In genomic region chr3:41522226-41523005, GRCm38 (mm10) we compare ENCODE assay signal across 8 mouse cellular contexts. TPM values are rescaled to one million over a fixed set of nuclear protein-coding genes. Genes with fewer than 3 reads are reported as not detected.
DNase-seq lines count a peak whose midpoint lies in the region; ATAC-seq and TF ChIP-seq lines count a peak whose summit lies in the region.

No protein-coding gene starts in this region.

- 0 out of 2 replicates have a peak, but pooled peaks cover 4% of the 10 kb centered on the region for H3K9me3 ChIP-seq in heart, embryonic 16.5 days (replicated peaks; ENCODE audit: control insufficient read depth, low read length)
- no peaks in the 10 kb centered on the region for H3K9me3 ChIP-seq in liver, embryonic 15.5 days (replicated peaks)
- no peaks in the 10 kb centered on the region for H3K9me3 ChIP-seq in stomach, embryonic 15.5 days
- no peaks in the 10 kb centered on the region for H3K9me3 ChIP-seq in hindbrain, embryonic 14.5 days (ENCODE audit: control insufficient read depth, low read length)

- TF ChIP-seq POLR2A in liver, adult 2 months (IDR thresholded peaks at IDR 0.05; ENCODE audit: extremely low read depth, insufficient read depth, low read length), result no peak

- no peaks in the 10 kb centered on the region for H3K79me2 ChIP-seq in liver, adult 2 months (ENCODE audit: control insufficient read depth, insufficient read depth, low read length)

- H3K9ac ChIP-seq in liver, adult 2 months (ENCODE audit: low read depth, low read length), result no peak overlapping the region
- H3K9ac ChIP-seq in heart, embryonic 16.5 days (ENCODE audit: low read length), result peak overlapping the region; percentile 29
- H3K9ac ChIP-seq in liver, embryonic 15.5 days, result no peak overlapping the region
- no peak overlapping the region for H3K9ac ChIP-seq in stomach, embryonic 15.5 days
- H3K9ac ChIP-seq in hindbrain, embryonic 14.5 days, result no peak overlapping the region

- no peak overlapping the region for H3K27ac ChIP-seq in liver, adult 2 months (replicated peaks; ENCODE audit: insufficient read depth, low read depth, low read length)
- H3K27ac ChIP-seq in heart, embryonic 16.5 days (ENCODE audit: low read length), result 0 out of 2 replicates have a peak overlapping the region, but pooled peaks have one; percentile 20
- H3K27ac ChIP-seq in liver, embryonic 15.5 days (replicated peaks), result no peak overlapping the region
- peak overlapping the region; percentile 70 for H3K27ac ChIP-seq in stomach, embryonic 15.5 days
- no peak overlapping the region for H3K27ac ChIP-seq in hindbrain, embryonic 14.5 days

- WGBS in liver, adult 2 months, result 43% methylated on average over 18 of the region's 18 CpGs
- WGBS in heart, embryonic 16.5 days, result 18% methylated on average over 18 of the region's 18 CpGs
- WGBS in liver, embryonic 15.5 days (ENCODE audit: insufficient replicate concordance), result 40% methylated on average over 18 of the region's 18 CpGs
- WGBS in stomach, embryonic 15.5 days, result 31% methylated on average over 18 of the region's 18 CpGs
- WGBS in hindbrain, embryonic 14.5 days, result 52% methylated on average over 18 of the region's 18 CpGs

- peak overlapping the region; percentile 63 for H3K4me2 ChIP-seq in heart, embryonic 16.5 days (ENCODE audit: low read depth, low read length)
- peak overlapping the region; percentile 18; the same call in 1 of the 2 replicates for H3K4me2 ChIP-seq in liver, embryonic 15.5 days
- H3K4me2 ChIP-seq in stomach, embryonic 15.5 days, result peak overlapping the region; percentile 29; the same call in 1 of the 2 replicates
- H3K4me2 ChIP-seq in hindbrain, embryonic 14.5 days (replicated peaks), result no peak overlapping the region

- H3K36me3 ChIP-seq in liver, adult 2 months (ENCODE audit: control insufficient read depth, insufficient read depth, low read length), result no peaks in the 10 kb centered on the region
- H3K36me3 ChIP-seq in heart, embryonic 16.5 days (ENCODE audit: control insufficient read depth, insufficient read depth), result no peaks in the 10 kb centered on the region
- no peaks in the 10 kb centered on the region for H3K36me3 ChIP-seq in liver, embryonic 15.5 days (replicated peaks)
- H3K36me3 ChIP-seq in stomach, embryonic 15.5 days, result no peaks in the 10 kb centered on the region
- H3K36me3 ChIP-seq in hindbrain, embryonic 14.5 days (replicated peaks; ENCODE audit: control insufficient read depth, insufficient read depth), result no peaks in the 10 kb centered on the region

- no peak overlapping the region for H3K4me3 ChIP-seq in liver, adult 2 months (ENCODE audit: insufficient read depth, low read depth, low read length)
- peak overlapping the region; percentile 38 for H3K4me3 ChIP-seq in heart, embryonic 16.5 days (ENCODE audit: low read length)
- H3K4me3 ChIP-seq in liver, embryonic 15.5 days (replicated peaks), result no peak overlapping the region
- no peak overlapping the region for H3K4me3 ChIP-seq in stomach, embryonic 15.5 days (replicated peaks)
- no peak overlapping the region for H3K4me3 ChIP-seq in hindbrain, embryonic 14.5 days (replicated peaks; ENCODE audit: low read length)

- H3K4me1 ChIP-seq in liver, adult 2 months (ENCODE audit: control insufficient read depth, insufficient read depth, low read length), result peaks cover 3% of the 10 kb centered on the region; the same call in 1 of the 2 replicates
- H3K4me1 ChIP-seq in heart, embryonic 16.5 days (ENCODE audit: control insufficient read depth, insufficient read depth, low read length), result peaks cover 14% of the 10 kb centered on the region
- peaks cover 7% of the 10 kb centered on the region for H3K4me1 ChIP-seq in liver, embryonic 15.5 days (replicated peaks)
- no peaks in the 10 kb centered on the region for H3K4me1 ChIP-seq in stomach, embryonic 15.5 days
- H3K4me1 ChIP-seq in hindbrain, embryonic 14.5 days (replicated peaks; ENCODE audit: control insufficient read depth, insufficient read depth, low read length), result no peaks in the 10 kb centered on the region

- no peaks in the 10 kb centered on the region for H3K27me3 ChIP-seq in liver, adult 2 months (ENCODE audit: control insufficient read depth, insufficient read depth, low read length)
- no peaks in the 10 kb centered on the region for H3K27me3 ChIP-seq in heart, embryonic 16.5 days (ENCODE audit: control insufficient read depth, insufficient read depth, low read length)
- H3K27me3 ChIP-seq in liver, embryonic 15.5 days, result no peaks in the 10 kb centered on the region
- no peaks in the 10 kb centered on the region for H3K27me3 ChIP-seq in stomach, embryonic 15.5 days (replicated peaks)
- H3K27me3 ChIP-seq in hindbrain, embryonic 14.5 days (ENCODE audit: control insufficient read depth, insufficient read depth, low read length), result no peaks in the 10 kb centered on the region

- peak; percentile 50 for DNase-seq in liver, adult 2 months (ENCODE audit: extremely low read depth, low read depth, low spot score)
- no peak for DNase-seq in liver
- no peak for DNase-seq in cerebellum, postnatal 36 days
- DNase-seq in natural killer cell, adult 2 months (ENCODE audit: low spot score in 2 of 2), result no peak
- DNase-seq in hindbrain, embryonic 14.5 days (ENCODE audit: low spot score), result no peak

- no peak for TF ChIP-seq CTCF in liver, adult 2 months (IDR thresholded peaks at IDR 0.05; ENCODE audit: low read depth, low read length)

- no peak; the same call in 1 of the 2 replicates for ATAC-seq in heart, embryonic 16.5 days (replicated peaks; ENCODE audit: extremely low read depth, insufficient read depth, low FRiP score)
- no peak for ATAC-seq in liver, embryonic 15.5 days (ENCODE audit: insufficient read depth)
- peak; percentile 84 for ATAC-seq in stomach, embryonic 15.5 days (ENCODE audit: insufficient read depth, low FRiP score, low read depth)
- no peak for ATAC-seq in hindbrain, embryonic 14.5 days (ENCODE audit: low FRiP score)

RNA-seq across cellular contexts. Expression of gene Jade1, which starts 33.1 kb away (rescaled TPM):
- total RNA-seq in liver, adult 2 months (2014; rRNA removed), result 29.0 and 37.4 TPM in 2 replicates
- 15.0 and 20.3 TPM in 2 replicates for polyA plus RNA-seq in liver, adult 2 months (2012; rRNA removed)
- 13.4 and 14.8 TPM in 2 replicates for polyA plus RNA-seq in heart, embryonic 16.5 days (2015; fragmentation: Nextera tagmentation; extraction: Ambion mirVana)
- 8.0 and 8.8 TPM in 2 replicates for polyA plus RNA-seq in liver, embryonic 15.5 days (2015; fragmentation: Nextera tagmentation; extraction: Ambion mirVana)
- 17.0 and 17.5 TPM in 2 replicates for polyA plus RNA-seq in stomach, embryonic 15.5 days (2015; fragmentation: Nextera tagmentation; extraction: Ambion mirVana)
- 13.3 and 16.6 TPM in 2 replicates for polyA plus RNA-seq in hindbrain, embryonic 14.5 days (2014; fragmentation: Nextera tagmentation; extraction: Ambion mirVana)

Comparison
In these comparisons a context has a peak if more than half of its experiments do, and no peak if none do; other contexts are left out.
1. H3K27ac ChIP-seq: peak in heart, embryonic 16.5 days (single experiment) and stomach, embryonic 15.5 days (single experiment); none in liver, adult 2 months (single experiment), liver, embryonic 15.5 days (single experiment) and hindbrain, embryonic 14.5 days (single experiment).